Mouse (Mus musculus): ENCODE data around the gene Ndufa10.

- TF ChIP-seq CTCF (IDR thresholded peaks at IDR 0.05; ENCODE audit: low read depth) (no peak), EP300 (IDR thresholded peaks at IDR 0.05; ENCODE audit: low read depth) (no peak)
Observed at GRCm38 (mm10) chr1:92424714-92425113, 48.9 kb downstream of the Ndufa10 start.

All from liver, embryonic 14.5 days (tissue).